Mouse (Mus musculus) CH12.LX (cell line): ENCODE data around the gene Plk3. TPM values are rescaled to one million over a fixed set of nuclear protein-coding genes. Genes with fewer than 3 reads are reported as not detected.

Experiments used
- DNase-seq: peaks from one replicate; pipeline ENCODE4 v3.0.0-alpha.2; 2013; ENCODE audit errors: extremely low read depth
- H3K27ac ChIP-seq: 2 replicates; pipeline ENCODE4 v1.5.1; 2012; ENCODE audit warnings: low read depth, mild to moderate bottlenecking, control low read depth, moderate library complexity; ENCODE audit not compliant: insufficient read depth
- H3K27me3 ChIP-seq: replicated peaks from 2 replicates; pipeline ENCODE3; 2012; ENCODE audit warnings: inconsistent platforms
- H3K36me3 ChIP-seq, 2 experiments: replicated peaks in 1 of 2; 2 replicates each; pipeline versions ENCODE3 to v1.6.1; 2012; ENCODE audit warnings: inconsistent platforms in 1 of 2, low read length in 1 of 2, mild to moderate bottlenecking in 1 of 2, mixed read lengths in 1 of 2, moderate library complexity in 1 of 2; ENCODE audit not compliant: control insufficient read depth in 1 of 2, insufficient read depth in 1 of 2
- H3K4me1 ChIP-seq, 2 experiments: 2 replicates each; pipeline ENCODE4 v1.6.1; 2012; ENCODE audit warnings: inconsistent platforms in 1 of 2, moderate library complexity in 1 of 2; ENCODE audit not compliant: insufficient read depth in 2 of 2, control insufficient read depth in 1 of 2
- H3K4me2 ChIP-seq: 2 replicates; pipeline ENCODE4 v1.6.1; 2012; ENCODE audit warnings: low read depth, mild to moderate bottlenecking, control low read depth; ENCODE audit not compliant: poor library complexity, insufficient read depth, severe bottlenecking
- H3K4me3 ChIP-seq, 3 experiments: fragments of 150-350 bp in 1 of 3; sonication (generic) in 1 of 3; replicated peaks in 1 of 3; 2 replicates each; pipeline versions ENCODE3 to v1.5.1; 2011 to 2012; ENCODE audit warnings: low read depth in 2 of 3, low read length in 2 of 3, mild to moderate bottlenecking in 2 of 3, moderate library complexity in 2 of 3, control low read depth in 1 of 3, improper control_type of control experiment in 1 of 3, inconsistent platforms in 1 of 3, mixed read lengths in 1 of 3; ENCODE audit not compliant: poor library complexity in 1 of 3
- H3K79me2 ChIP-seq: replicated peaks from 2 replicates; pipeline ENCODE4 v1.6.1; 2012; ENCODE audit warnings: mild to moderate bottlenecking, moderate library complexity; ENCODE audit not compliant: control insufficient read depth, poor library complexity, insufficient read depth, severe bottlenecking; ENCODE audit errors: extremely low read depth
- H3K9ac ChIP-seq: 2 replicates; pipeline ENCODE4 v1.6.1; 2012; ENCODE audit warnings: low read depth, mild to moderate bottlenecking, control low read depth, moderate library complexity; ENCODE audit not compliant: insufficient read depth
- H3K9me3 ChIP-seq: replicated peaks from 2 replicates; pipeline ENCODE3; 2012; ENCODE audit warnings: low read length, inconsistent platforms, mixed read lengths
- BHLHE40 ChIP-seq: IDR thresholded peaks from 2 replicates; pipeline ENCODE4 v1.6.1; 2011; ENCODE audit warnings: mild to moderate bottlenecking, low read depth, low read length, improper control_type of control experiment
- E2F4 ChIP-seq: IDR thresholded peaks from 2 replicates; pipeline ENCODE4 v1.6.1; 2011; ENCODE audit warnings: low read depth, low read length, improper control_type of control experiment; ENCODE audit not compliant: insufficient replicate concordance
- ELF1 ChIP-seq: IDR thresholded peaks from 2 replicates; pipeline ENCODE4 v1.6.1; 2014; ENCODE audit warnings: low read depth, mild to moderate bottlenecking, inconsistent platforms, low read length, improper control_type of control experiment
- EP300 ChIP-seq: IDR thresholded peaks from 2 replicates; pipeline ENCODE4 v1.6.1; 2011; ENCODE audit warnings: low read length, improper control_type of control experiment
- ETS1 ChIP-seq: conservative IDR thresholded peaks from 2 replicates; pipeline ENCODE4 v1.6.1; 2012; ENCODE audit warnings: low read depth, mild to moderate bottlenecking, inconsistent platforms, low read length, improper control_type of control experiment, moderate library complexity
- GABPA ChIP-seq: IDR thresholded peaks from 2 replicates; pipeline ENCODE4 v1.6.1; 2012; ENCODE audit warnings: low read depth, low read length, improper control_type of control experiment, inconsistent platforms; ENCODE audit not compliant: insufficient replicate concordance
- IRF4 ChIP-seq: IDR thresholded peaks from 2 replicates; pipeline ENCODE4 v1.6.1; 2014; ENCODE audit warnings: low read depth, mild to moderate bottlenecking, inconsistent platforms, low read length, improper control_type of control experiment
- JUN ChIP-seq: IDR thresholded peaks from 2 replicates; pipeline ENCODE4 v1.6.1; 2011; ENCODE audit warnings: low read depth, mild to moderate bottlenecking, low read length, improper control_type of control experiment, moderate library complexity; ENCODE audit not compliant: insufficient read depth
- JUND ChIP-seq: conservative IDR thresholded peaks from 2 replicates; pipeline ENCODE4 v1.6.1; 2011; ENCODE audit warnings: low read depth, low read length, improper control_type of control experiment
- KAT2A ChIP-seq: IDR thresholded peaks from 2 replicates; pipeline ENCODE4 v1.6.1; 2012; ENCODE audit warnings: low read length, improper control_type of control experiment, inconsistent platforms; ENCODE audit not compliant: insufficient replicate concordance
- MAFK ChIP-seq: IDR thresholded peaks from 2 replicates; pipeline ENCODE4 v1.6.1; 2011; ENCODE audit warnings: low read length, improper control_type of control experiment; ENCODE audit not compliant: insufficient replicate concordance
- MAZ ChIP-seq: IDR thresholded peaks from 2 replicates; pipeline ENCODE4 v1.6.1; 2012; ENCODE audit warnings: low read depth, mild to moderate bottlenecking, inconsistent platforms, low read length, improper control_type of control experiment, moderate library complexity
- MEF2A ChIP-seq: IDR thresholded peaks from 2 replicates; pipeline ENCODE4 v1.6.1; 2014; ENCODE audit warnings: low read depth, mild to moderate bottlenecking, inconsistent platforms, low read length, improper control_type of control experiment, borderline replicate concordance
- MXI1 ChIP-seq: IDR thresholded peaks from 2 replicates; pipeline ENCODE4 v1.6.1; 2011; ENCODE audit warnings: mild to moderate bottlenecking, low read depth, low read length, improper control_type of control experiment
- NELFE ChIP-seq: IDR thresholded peaks from 2 replicates; pipeline ENCODE4 v1.6.1; 2011; ENCODE audit warnings: low read depth, low read length, improper control_type of control experiment
- NRF1 ChIP-seq: IDR thresholded peaks from 2 replicates; pipeline ENCODE4 v1.6.1; 2014; ENCODE audit warnings: low read depth, mild to moderate bottlenecking, inconsistent platforms, low read length, improper control_type of control experiment, moderate library complexity
- POLR2A ChIP-seq: IDR thresholded peaks from 2 replicates; pipeline ENCODE4 v1.6.1; 2011; ENCODE audit warnings: low read depth, mild to moderate bottlenecking, improper control_type of control experiment, low read length
- POLR2AphosphoS2 ChIP-seq: IDR thresholded peaks from 2 replicates; pipeline ENCODE4 v1.6.1; 2011; ENCODE audit warnings: low read depth, low read length, improper control_type of control experiment
- SMC3 ChIP-seq: IDR thresholded peaks from 2 replicates; pipeline ENCODE4 v1.6.1; 2011; ENCODE audit warnings: low read depth, low read length, improper control_type of control experiment
- TBP ChIP-seq: conservative IDR thresholded peaks from 2 replicates; pipeline ENCODE4 v1.6.1; 2011; ENCODE audit warnings: low read depth, low read length, improper control_type of control experiment
- TCF12 ChIP-seq: IDR thresholded peaks from 2 replicates; pipeline ENCODE4 v1.6.1; 2014; ENCODE audit warnings: low read depth, mild to moderate bottlenecking, inconsistent platforms, low read length, improper control_type of control experiment
- UBTF ChIP-seq: IDR thresholded peaks from 2 replicates; pipeline ENCODE4 v1.6.1; 2012; ENCODE audit warnings: low read depth, mild to moderate bottlenecking, inconsistent platforms, low read length, improper control_type of control experiment, moderate library complexity
- USF2 ChIP-seq: conservative IDR thresholded peaks from 2 replicates; pipeline ENCODE4 v1.6.1; 2011; ENCODE audit warnings: low read depth, low read length, improper control_type of control experiment
- ZMIZ1 ChIP-seq: IDR thresholded peaks from 2 replicates; pipeline ENCODE4 v1.6.1; 2012; ENCODE audit warnings: low read depth, mild to moderate bottlenecking, inconsistent platforms, low read length, improper control_type of control experiment
- ZNF384 ChIP-seq: IDR thresholded peaks from 2 replicates; pipeline ENCODE4 v1.6.1; 2012; ENCODE audit warnings: low read depth, low read length, improper control_type of control experiment, inconsistent platforms
- dilution Hi-C: fragments of 300-500 bp; cut with MboI; formaldehyde crosslinking; loops from 2 replicates; pipeline ENCODE4 v1.14.3; 2020; ENCODE audit warnings: low sequenced_read_pairs; ENCODE audit not compliant: extremely low pct_unique_long_range_greater_than_20kb, extremely low pct_ligation_motif_present
- in situ Hi-C: fragments of 300-500 bp; cut with MboI; formaldehyde crosslinking; loops from 3 replicates; pipeline ENCODE4 v1.14.3; 2019; ENCODE audit warnings: low sequenced_read_pairs, low pct_ligation_motif_present, low pct_unique_long_range_greater_than_20kb, mixed read lengths
- polyA plus RNA-seq: library from polyadenylated mRNA; unstranded; fragments of >175 nt; gene quantifications from 2 replicates; pipeline ENCODE4 v1.2.1, GENCODE M21; 2012; ENCODE audit warnings: low read depth; ENCODE audit not compliant: insufficient read length
- total RNA-seq, 2 experiments: library from RNA; depleted of rRNA; stranded (reverse); fragments of 300-350 nt in 1 of 2; fragments of >200 nt in 1 of 2; gene quantifications; 2 replicates each; pipeline ENCODE4 v1.2.3; 2012 to 2014

Plk3 gene
- total and polyA plus RNA-seq, 3 experiments: 8.8 to 18.5 (median 12.0) TPM

GRCm38 (mm10) chr4:117117931-117118330, 15.8 kb downstream of the Plk3 start:
- in situ Hi-C loops: no loop called here
- no peak overlapping the region for H3K4me2 ChIP-seq
- DNase-seq: no peak
- no peak overlapping the region for H3K27ac ChIP-seq
- H3K27me3 ChIP-seq: no peaks in the 10 kb centered on the region
- H3K36me3 ChIP-seq: peaks cover 5 to 33% of the 10 kb centered on the region in 2 experiments
- no peak overlapping the region for H3K9ac ChIP-seq
- peaks cover 8% of the 10 kb centered on the region; the same call in 1 of the 2 replicates for H3K79me2 ChIP-seq
- no peak for TF ChIP-seq IRF4
- no peak for TF ChIP-seq POLR2AphosphoS2
- no peak for TF ChIP-seq EP300
- TF ChIP-seq JUN: no peak
- no peak for TF ChIP-seq MEF2A
- no peak; the same call in 1 of the 2 replicates for TF ChIP-seq POLR2A
- no peak for TF ChIP-seq MXI1
- no peak for TF ChIP-seq MAZ
- no peak for TF ChIP-seq SMC3
- no peak for TF ChIP-seq GABPA
- no peak for TF ChIP-seq ZMIZ1
- no peak for TF ChIP-seq TBP
- TF ChIP-seq E2F4: no peak
- no peak for TF ChIP-seq ZNF384
- no peak for TF ChIP-seq NRF1
- no peak for TF ChIP-seq UBTF
- TF ChIP-seq TCF12: no peak
- no peaks in the 10 kb centered on the region for H3K9me3 ChIP-seq
- dilution Hi-C loops: no loop called here
- peaks cover 5 to 27% of the 10 kb centered on the region in 2 experiments; a peak in 3 of 4 replicates for H3K4me1 ChIP-seq
- no peak overlapping the region for H3K4me3 ChIP-seq

- Histone ChIP-seq H3K4me1 (peaks cover 0 to 15% of the 10 kb centered on the region in 2 experiments; a peak in 2 of 4 replicates), H3K9me3 (no peaks in the 10 kb centered on the region), H3K79me2 (peaks cover 8% of the 10 kb centered on the region; the same call in 1 of the 2 replicates), H3K9ac (no peak overlapping the region), H3K4me2 (no peak overlapping the region), H3K27me3 (no peaks in the 10 kb centered on the region), H3K36me3 (peaks cover 5 to 33% of the 10 kb centered on the region in 2 experiments), H3K4me3 (no peak overlapping the region), H3K27ac (no peak overlapping the region)
- dilution Hi-C loops: no loop called here
- TF ChIP-seq MAFK (no peak), POLR2AphosphoS2 (no peak), ELF1 (no peak), NELFE (no peak), ETS1 (no peak), NRF1 (no peak), USF2 (no peak), JUND (no peak), MAZ (no peak), BHLHE40 (no peak), TBP (no peak), KAT2A (no peak), IRF4 (no peak), ZNF384 (no peak)
- TF ChIP-seq, all 38 proteins: peak for 0
- in situ Hi-C loops: no loop called here
- DNase-seq: no peak
Observed at GRCm38 (mm10) chr4:117115592-117115991, 18.2 kb downstream of the Plk3 start.
